8 mouse cellular contexts compared by ENCODE assay signal in genomic region chr4:129500607-129501566, GRCm38 (mm10). TPM values are rescaled to one million over a fixed set of nuclear protein-coding genes. Genes with fewer than 3 reads are reported as not detected.
A peak's percentile ranks its signal among the peaks of the same experiment; 100 is the strongest.
DNase-seq lines count a peak whose midpoint lies in the region; ATAC-seq and TF ChIP-seq lines count a peak whose summit lies in the region.

No protein-coding gene starts in this region.

- intact Hi-C loops in heart, adult 2 months (cut with DNase I): loop anchor here (2.0 kb wide), 1 partner anchor 14 kb away; no protein-coding TSS in a partner anchor

- peak; percentile 42 to 43 for DNase-seq in left cerebral cortex, adult 18-20 months (ENCODE audit: low spot score in 2 of 2)
- DNase-seq in left cerebral cortex, adult 11 months (ENCODE audit: low spot score): no peak
- DNase-seq in heart, adult 2 months: peak; percentile 92
- peak; percentile 93 for DNase-seq in kidney, adult 2 months
- DNase-seq in liver, embryonic 11.5 days (ENCODE audit: low spot score): peak; percentile 96
- peak; percentile 90 for DNase-seq in splenic B cell, adult 2 months (ENCODE audit: low read depth, low spot score)

- no peak for TF ChIP-seq CTCF in heart, adult 2 months (IDR thresholded peaks at IDR 0.05)
- TF ChIP-seq CTCF in kidney, adult 2 months (conservative IDR thresholded peaks at IDR 0.05; ENCODE audit: insufficient read depth, insufficient read length, low read depth, low read length): no peak

- peak overlapping the region; percentile 60 for H3K9ac ChIP-seq in embryonic facial prominence, embryonic 12.5 days
- peak overlapping the region; percentile 87 for H3K9ac ChIP-seq in heart, adult 2 months (ENCODE audit: low read depth, low read length)
- H3K9ac ChIP-seq in liver, embryonic 11.5 days (ENCODE audit: low read depth, low read length): peak overlapping the region; percentile 76

- H3K4me3 ChIP-seq in embryonic facial prominence, embryonic 12.5 days: peak overlapping the region; percentile 50
- peak overlapping the region; percentile 82 for H3K4me3 ChIP-seq in heart, adult 2 months
- H3K4me3 ChIP-seq in kidney, adult 2 months (ENCODE audit: insufficient read depth, low read depth, low read length): peak overlapping the region; percentile 86
- peak overlapping the region; percentile 63 for H3K4me3 ChIP-seq in liver, embryonic 11.5 days (ENCODE audit: low read depth, low read length)

- H3K27ac ChIP-seq in embryonic facial prominence, embryonic 12.5 days: peak overlapping the region; percentile 87
- peak overlapping the region; percentile 90 for H3K27ac ChIP-seq in heart, adult 2 months
- peak overlapping the region; percentile 99 for H3K27ac ChIP-seq in kidney, adult 2 months (ENCODE audit: insufficient read depth, low read depth, low read length)
- peak overlapping the region; percentile 89 for H3K27ac ChIP-seq in liver, embryonic 11.5 days (ENCODE audit: low read depth, low read length)

- peaks cover 22% of the 10 kb centered on the region for H3K4me1 ChIP-seq in embryonic facial prominence, embryonic 12.5 days
- H3K4me1 ChIP-seq in heart, adult 2 months (ENCODE audit: control insufficient read depth, insufficient read depth, low read length): peaks cover 5% of the 10 kb centered on the region
- no peaks in the 10 kb centered on the region; the same call in 1 of the 2 replicates for H3K4me1 ChIP-seq in kidney, adult 2 months (ENCODE audit: control insufficient read depth, insufficient read depth, low read length)
- H3K4me1 ChIP-seq in liver, embryonic 11.5 days (replicated peaks; ENCODE audit: control insufficient read depth, insufficient read depth, low read length): peaks cover 41% of the 10 kb centered on the region

- H3K9me3 ChIP-seq in embryonic facial prominence, embryonic 12.5 days: no peaks in the 10 kb centered on the region
- H3K9me3 ChIP-seq in liver, embryonic 11.5 days (ENCODE audit: control insufficient read depth, low read length): no peaks in the 10 kb centered on the region

- H3K27me3 ChIP-seq in embryonic facial prominence, embryonic 12.5 days: no peaks in the 10 kb centered on the region
- H3K27me3 ChIP-seq in heart, adult 2 months (ENCODE audit: control insufficient read depth, insufficient read depth, low read length): no peaks in the 10 kb centered on the region
- H3K27me3 ChIP-seq in kidney, adult 2 months (replicated peaks; ENCODE audit: control insufficient read depth, insufficient read depth, low read length): no peaks in the 10 kb centered on the region
- H3K27me3 ChIP-seq in liver, embryonic 11.5 days (replicated peaks; ENCODE audit: control insufficient read depth, insufficient read depth, low read length): no peaks in the 10 kb centered on the region
- no peaks in the 10 kb centered on the region for H3K27me3 ChIP-seq in splenic B cell, adult 2 months (ENCODE audit: control insufficient read depth, insufficient read depth, low read length, poor library complexity, severe bottlenecking)

- peak; percentile 74 for ATAC-seq in embryonic facial prominence, embryonic 12.5 days (ENCODE audit: insufficient number of reproducible peaks, insufficient read depth, low FRiP score, low TSS enrichment)
- ATAC-seq in liver, embryonic 11.5 days (replicated peaks; ENCODE audit: low FRiP score): peak; percentile 82
- ATAC-seq in monocyte, adult 5-6 weeks (replicated peaks; ENCODE audit: insufficient number of reproducible peaks, low FRiP score, low TSS enrichment, poor library complexity, severe bottlenecking): peak; percentile 69

- H3K79me2 ChIP-seq in heart, adult 2 months (replicated peaks; ENCODE audit: control insufficient read depth, insufficient read depth, low read length): no peaks in the 10 kb centered on the region

- 2% methylated on average over 47 of the region's 49 CpGs for WGBS in embryonic facial prominence, embryonic 12.5 days
- 2% methylated on average over 45 of the region's 49 CpGs for WGBS in heart, adult 2 months
- WGBS in kidney, adult 2 months: 2% methylated on average over 45 of the region's 49 CpGs
- WGBS in liver, embryonic 11.5 days: 2% methylated on average over 49 of the region's 49 CpGs

- H3K36me3 ChIP-seq in embryonic facial prominence, embryonic 12.5 days: no peaks in the 10 kb centered on the region
- H3K36me3 ChIP-seq in heart, adult 2 months (ENCODE audit: control insufficient read depth, insufficient read depth, low read length): no peaks in the 10 kb centered on the region
- H3K36me3 ChIP-seq in kidney, adult 2 months (ENCODE audit: control insufficient read depth, insufficient read depth, low read length): no peaks in the 10 kb centered on the region
- no peaks in the 10 kb centered on the region for H3K36me3 ChIP-seq in liver, embryonic 11.5 days (ENCODE audit: control insufficient read depth, insufficient read depth, low read length)
- H3K36me3 ChIP-seq in splenic B cell, adult 2 months (ENCODE audit: control insufficient read depth, insufficient read depth, low read length, poor library complexity, severe bottlenecking): no peaks in the 10 kb centered on the region

- TF ChIP-seq EP300 in heart, adult 2 months (IDR thresholded peaks at IDR 0.05; ENCODE audit: insufficient read depth, low read depth, low read length): no peak

- peak; percentile 84 for TF ChIP-seq POLR2A in heart, adult 2 months (IDR thresholded peaks at IDR 0.05; ENCODE audit: insufficient read depth, low read depth, low read length)
- TF ChIP-seq POLR2A in kidney, adult 2 months (IDR thresholded peaks at IDR 0.05; ENCODE audit: low read depth, low read length): peak; percentile 78

- peak overlapping the region; percentile 63 for H3K4me2 ChIP-seq in embryonic facial prominence, embryonic 12.5 days (replicated peaks)
- H3K4me2 ChIP-seq in liver, embryonic 11.5 days: peak overlapping the region; percentile 88

RNA-seq across cellular contexts. Expression of gene Fam229a, which starts 9.9 kb away (rescaled TPM):
- total RNA-seq in left cerebral cortex, adult 18-20 months (2021): under 1 TPM in 1 of 2 experiments, not detected in 1; 0.66 TPM
- 0.32 TPM in 1 of 2 replicates, not detected in the other for polyA plus RNA-seq in embryonic facial prominence, embryonic 12.5 days (2016; fragmentation: Nextera tagmentation; extraction: Ambion mirVana)
- under 1 TPM in 1 of 2 experiments, not detected in 1; 0.45 TPM for total RNA-seq in heart, adult 2 months (2021)
- 0.64 TPM in 1 of 2 replicates, not detected in the other for polyA plus RNA-seq in heart, adult 2 months (2012; rRNA removed)
- polyA plus RNA-seq in kidney, adult 2 months (2012; rRNA removed): 0.94 and 1.1 TPM in 2 replicates
- polyA plus RNA-seq in liver, embryonic 11.5 days (2014; fragmentation: Nextera tagmentation; extraction: Ambion mirVana): not detected in 2 replicates
- not detected in 3 replicates for total RNA-seq in monocyte, adult 5-6 weeks (2017)

RNA-seq across cellular contexts. Expression of gene Tssk3, which starts 10.1 kb away (rescaled TPM):
- not detected for total RNA-seq in left cerebral cortex, adult 18-20 months (2021)
- polyA plus RNA-seq in embryonic facial prominence, embryonic 12.5 days (2016; fragmentation: Nextera tagmentation; extraction: Ambion mirVana): not detected in 2 replicates
- not detected for total RNA-seq in heart, adult 2 months (2021)
- polyA plus RNA-seq in heart, adult 2 months (2012; rRNA removed): 0.14 TPM in 1 of 2 replicates, not detected in the other
- 0.10 TPM in 1 of 2 replicates, not detected in the other for polyA plus RNA-seq in kidney, adult 2 months (2012; rRNA removed)
- not detected in 2 replicates for polyA plus RNA-seq in liver, embryonic 11.5 days (2014; fragmentation: Nextera tagmentation; extraction: Ambion mirVana)
- total RNA-seq in monocyte, adult 5-6 weeks (2017): not detected in 3 replicates

RNA-seq across cellular contexts. Expression of gene Marcksl1, which starts 12.5 kb away (rescaled TPM):
- 10 to 100 TPM; 58.3 to 84.6 TPM for total RNA-seq in left cerebral cortex, adult 18-20 months (2021)
- 1,543 and 1,552 TPM in 2 replicates for polyA plus RNA-seq in embryonic facial prominence, embryonic 12.5 days (2016; fragmentation: Nextera tagmentation; extraction: Ambion mirVana)
- 1 to 10 TPM; 3.5 to 5.1 TPM for total RNA-seq in heart, adult 2 months (2021)
- polyA plus RNA-seq in heart, adult 2 months (2012; rRNA removed): 5.1 and 7.0 TPM in 2 replicates
- 20.3 and 26.5 TPM in 2 replicates for polyA plus RNA-seq in kidney, adult 2 months (2012; rRNA removed)
- 388 and 395 TPM in 2 replicates for polyA plus RNA-seq in liver, embryonic 11.5 days (2014; fragmentation: Nextera tagmentation; extraction: Ambion mirVana)
- total RNA-seq in monocyte, adult 5-6 weeks (2017): 11.7 to 14.4 TPM (median 14.4 TPM) in 3 replicates

RNA-seq across cellular contexts. Expression of gene Bsdc1, which starts 39.5 kb away (rescaled TPM):
- total RNA-seq in left cerebral cortex, adult 18-20 months (2021): 10 to 100 TPM; 59.8 to 62.7 TPM
- polyA plus RNA-seq in embryonic facial prominence, embryonic 12.5 days (2016; fragmentation: Nextera tagmentation; extraction: Ambion mirVana): 28.5 and 29.2 TPM in 2 replicates
- total RNA-seq in heart, adult 2 months (2021): 10 to 100 TPM; 48.8 to 50.3 TPM
- polyA plus RNA-seq in heart, adult 2 months (2012; rRNA removed): 21.3 and 25.0 TPM in 2 replicates
- 25.3 and 28.7 TPM in 2 replicates for polyA plus RNA-seq in kidney, adult 2 months (2012; rRNA removed)
- 21.6 and 22.5 TPM in 2 replicates for polyA plus RNA-seq in liver, embryonic 11.5 days (2014; fragmentation: Nextera tagmentation; extraction: Ambion mirVana)
- 52.2 to 66.3 TPM (median 52.5 TPM) in 3 replicates for total RNA-seq in monocyte, adult 5-6 weeks (2017)

RNA-seq across cellular contexts. Expression of gene Hdac1, which starts 41.6 kb away (rescaled TPM):
- 10 to 100 TPM; 21.5 to 22.7 TPM for total RNA-seq in left cerebral cortex, adult 18-20 months (2021)
- polyA plus RNA-seq in embryonic facial prominence, embryonic 12.5 days (2016; fragmentation: Nextera tagmentation; extraction: Ambion mirVana): 246 and 251 TPM in 2 replicates
- total RNA-seq in heart, adult 2 months (2021): 10 to 100 TPM; 15.7 to 16.1 TPM
- 17.9 and 35.2 TPM in 2 replicates for polyA plus RNA-seq in heart, adult 2 months (2012; rRNA removed)
- polyA plus RNA-seq in kidney, adult 2 months (2012; rRNA removed): 35.4 and 41.6 TPM in 2 replicates
- polyA plus RNA-seq in liver, embryonic 11.5 days (2014; fragmentation: Nextera tagmentation; extraction: Ambion mirVana): 215 and 223 TPM in 2 replicates
- 62.9 to 100 TPM (median 82.2 TPM) in 3 replicates for total RNA-seq in monocyte, adult 5-6 weeks (2017)

Comparison
In these comparisons a context has a peak if more than half of its experiments do, and no peak if none do; other contexts are left out.
1. RNA of gene Marcksl1, which starts 12.5 kb away (polyA plus RNA-seq): 1,543 to 1,552 TPM in embryonic facial prominence, embryonic 12.5 days and 388 to 395 TPM in liver, embryonic 11.5 days; 20.3 to 26.5 TPM in kidney, adult 2 months and 5.1 to 7.0 TPM in heart, adult 2 months; every median in the first group is over 10 times any median in the second.
2. Peak in every context shown above with its lines, with median percentiles within 50 percentile points of each other: ATAC-seq, H3K27ac ChIP-seq, H3K4me3 ChIP-seq and H3K9ac ChIP-seq.